Mouse (Mus musculus): ENCODE results near the gene Rsbn1l. TPM values are rescaled to one million over a fixed set of nuclear protein-coding genes. Genes with fewer than 3 reads are reported as not detected.
A peak's percentile ranks its signal among the peaks of the same experiment; 100 is the strongest.

Rsbn1l gene
- polyA plus RNA-seq, 1 experiment from 2014 or later, result 7.1 TPM

GRCm38 (mm10) chr5:20929669-20930151 lies 26.5 kb downstream of the Rsbn1l start:
- 36% methylated on average over 6 of the region's 6 CpGs for WGBS
- Histone ChIP-seq H3K4me2 (ENCODE audit: low read depth, low read length) (peak overlapping the region; percentile 45), H3K27ac (ENCODE audit: low read length) (peak overlapping the region; percentile 89)

GRCm38 (mm10) chr5:20925451-20925850 lies 30.7 kb downstream of the Rsbn1l start:
- ATAC-seq (replicated peaks; ENCODE audit: extremely low read depth, insufficient read depth, low FRiP score), result no peak
- Histone ChIP-seq H3K4me2 (ENCODE audit: low read depth, low read length) (no peak overlapping the region), H3K36me3 (ENCODE audit: control insufficient read depth, insufficient read depth) (no peaks in the 10 kb centered on the region), H3K9me3 (replicated peaks; ENCODE audit: control insufficient read depth, low read length) (no peaks in the 10 kb centered on the region), H3K4me1 (ENCODE audit: control insufficient read depth, insufficient read depth, low read length) (peaks cover 13% of the 10 kb centered on the region), H3K9ac (ENCODE audit: low read length) (no peak overlapping the region), H3K27ac (ENCODE audit: low read length) (no peak overlapping the region), H3K27me3 (ENCODE audit: control insufficient read depth, insufficient read depth, low read length) (no peaks in the 10 kb centered on the region), H3K4me3 (ENCODE audit: low read length) (no peak overlapping the region)
- WGBS, result 61% methylated on average over 3 of the region's 3 CpGs

More at GRCm38 (mm10) chr5:20929669-20930151, 26.5 kb downstream of the Rsbn1l start:
- Histone ChIP-seq H3K36me3 (ENCODE audit: control insufficient read depth, insufficient read depth) (no peaks in the 10 kb centered on the region), H3K4me1 (ENCODE audit: control insufficient read depth, insufficient read depth, low read length) (peaks cover 37% of the 10 kb centered on the region), H3K9me3 (replicated peaks; ENCODE audit: control insufficient read depth, low read length) (no peaks in the 10 kb centered on the region), H3K9ac (ENCODE audit: low read length) (no peak overlapping the region), H3K27me3 (ENCODE audit: control insufficient read depth, insufficient read depth, low read length) (no peaks in the 10 kb centered on the region), H3K4me3 (ENCODE audit: low read length) (no peak overlapping the region)
- ATAC-seq (replicated peaks; ENCODE audit: extremely low read depth, insufficient read depth, low FRiP score), result peak; percentile 42

GRCm38 (mm10) chr5:20924608-20925007 lies 31.6 kb downstream of the Rsbn1l start:
- 0 out of 2 replicates have a peak, but pooled peaks have one; percentile 49 for ATAC-seq (replicated peaks; ENCODE audit: extremely low read depth, insufficient read depth, low FRiP score)
- Histone ChIP-seq H3K9me3 (replicated peaks; ENCODE audit: control insufficient read depth, low read length) (no peaks in the 10 kb centered on the region), H3K4me1 (ENCODE audit: control insufficient read depth, insufficient read depth, low read length) (peaks cover 5% of the 10 kb centered on the region), H3K36me3 (ENCODE audit: control insufficient read depth, insufficient read depth) (0 out of 2 replicates have a peak, but pooled peaks cover 1% of the 10 kb centered on the region), H3K27me3 (ENCODE audit: control insufficient read depth, insufficient read depth, low read length) (no peaks in the 10 kb centered on the region), H3K4me2 (ENCODE audit: low read depth, low read length) (no peak overlapping the region), H3K4me3 (ENCODE audit: low read length) (no peak overlapping the region), H3K27ac (ENCODE audit: low read length) (no peak overlapping the region), H3K9ac (ENCODE audit: low read length) (no peak overlapping the region)
- 73% methylated on average over 3 of the region's 3 CpGs for WGBS

- Histone ChIP-seq H3K36me3 (ENCODE audit: control insufficient read depth, insufficient read depth) (peaks cover 6% of the 10 kb centered on the region; the same call in 1 of the 2 replicates), H3K4me2 (ENCODE audit: low read depth, low read length) (no peak overlapping the region), H3K27me3 (ENCODE audit: control insufficient read depth, insufficient read depth, low read length) (no peaks in the 10 kb centered on the region), H3K27ac (ENCODE audit: low read length) (no peak overlapping the region), H3K4me3 (ENCODE audit: low read length) (no peak overlapping the region), H3K9ac (ENCODE audit: low read length) (no peak overlapping the region), H3K4me1 (ENCODE audit: control insufficient read depth, insufficient read depth, low read length) (no peaks in the 10 kb centered on the region), H3K9me3 (replicated peaks; ENCODE audit: control insufficient read depth, low read length) (no peaks in the 10 kb centered on the region)
- ATAC-seq (replicated peaks; ENCODE audit: extremely low read depth, insufficient read depth, low FRiP score), result no peak
- 85% methylated on average over 9 of the region's 9 CpGs for WGBS
Observed at GRCm38 (mm10) chr5:20919566-20919965, 36.6 kb downstream of the Rsbn1l start.

GRCm38 (mm10) chr5:20918967-20919366 lies 37.2 kb downstream of the Rsbn1l start:
- Histone ChIP-seq H3K9ac (ENCODE audit: low read length) (no peak overlapping the region), H3K4me3 (ENCODE audit: low read length) (no peak overlapping the region), H3K4me1 (ENCODE audit: control insufficient read depth, insufficient read depth, low read length) (no peaks in the 10 kb centered on the region), H3K36me3 (ENCODE audit: control insufficient read depth, insufficient read depth) (peaks cover 6% of the 10 kb centered on the region; the same call in 1 of the 2 replicates), H3K27me3 (ENCODE audit: control insufficient read depth, insufficient read depth, low read length) (no peaks in the 10 kb centered on the region), H3K27ac (ENCODE audit: low read length) (no peak overlapping the region), H3K9me3 (replicated peaks; ENCODE audit: control insufficient read depth, low read length) (no peaks in the 10 kb centered on the region), H3K4me2 (ENCODE audit: low read depth, low read length) (no peak overlapping the region)
- ATAC-seq (replicated peaks; ENCODE audit: extremely low read depth, insufficient read depth, low FRiP score), result no peak
- 96% methylated on average over 4 of the region's 4 CpGs for WGBS

GRCm38 (mm10) chr5:20913372-20914275 lies 42.6 kb downstream of the Rsbn1l start:
- no peaks in the 10 kb centered on the region for H3K9me3 ChIP-seq (replicated peaks; ENCODE audit: control insufficient read depth, low read length)
- H3K9ac ChIP-seq (ENCODE audit: low read length), result no peak overlapping the region
- peaks cover 3% of the 10 kb centered on the region; the same call in 1 of the 2 replicates for H3K36me3 ChIP-seq (ENCODE audit: control insufficient read depth, insufficient read depth)
- peaks cover 2% of the 10 kb centered on the region; the same call in 1 of the 2 replicates for H3K4me1 ChIP-seq (ENCODE audit: control insufficient read depth, insufficient read depth, low read length)
- H3K4me2 ChIP-seq (ENCODE audit: low read depth, low read length), result no peak overlapping the region
- H3K27me3 ChIP-seq (ENCODE audit: control insufficient read depth, insufficient read depth, low read length), result no peaks in the 10 kb centered on the region
- 72% methylated on average over 11 of the region's 11 CpGs for WGBS
- no peak overlapping the region for H3K4me3 ChIP-seq (ENCODE audit: low read length)
- ATAC-seq (replicated peaks; ENCODE audit: extremely low read depth, insufficient read depth, low FRiP score), result no peak
- H3K27ac ChIP-seq (ENCODE audit: low read length), result no peak overlapping the region

- H3K9ac ChIP-seq (ENCODE audit: low read length), result no peak overlapping the region
- H3K36me3 ChIP-seq (ENCODE audit: control insufficient read depth, insufficient read depth), result peaks cover 10% of the 10 kb centered on the region
- ATAC-seq (replicated peaks; ENCODE audit: extremely low read depth, insufficient read depth, low FRiP score), result no peak
- peaks cover 2% of the 10 kb centered on the region; the same call in 1 of the 2 replicates for H3K4me1 ChIP-seq (ENCODE audit: control insufficient read depth, insufficient read depth, low read length)
- no peak overlapping the region for H3K4me3 ChIP-seq (ENCODE audit: low read length)
- no peak overlapping the region for H3K27ac ChIP-seq (ENCODE audit: low read length)
- H3K4me2 ChIP-seq (ENCODE audit: low read depth, low read length), result no peak overlapping the region
- H3K27me3 ChIP-seq (ENCODE audit: control insufficient read depth, insufficient read depth, low read length), result no peaks in the 10 kb centered on the region
- WGBS, result 81% methylated on average over 2 of the region's 2 CpGs
- H3K9me3 ChIP-seq (replicated peaks; ENCODE audit: control insufficient read depth, low read length), result no peaks in the 10 kb centered on the region
Observed at GRCm38 (mm10) chr5:20911741-20912140, 44.5 kb downstream of the Rsbn1l start.

GRCm38 (mm10) chr5:20906191-20906590 lies 50.0 kb downstream of the Rsbn1l start:
- no peak overlapping the region for H3K4me2 ChIP-seq (ENCODE audit: low read depth, low read length)
- H3K9me3 ChIP-seq (replicated peaks; ENCODE audit: control insufficient read depth, low read length), result no peaks in the 10 kb centered on the region
- H3K27ac ChIP-seq (ENCODE audit: low read length), result no peak overlapping the region
- ATAC-seq (replicated peaks; ENCODE audit: extremely low read depth, insufficient read depth, low FRiP score), result no peak
- H3K36me3 ChIP-seq (ENCODE audit: control insufficient read depth, insufficient read depth), result peaks cover 20% of the 10 kb centered on the region
- no peak overlapping the region for H3K9ac ChIP-seq (ENCODE audit: low read length)
- no peak overlapping the region for H3K4me3 ChIP-seq (ENCODE audit: low read length)
- WGBS, result 95% methylated on average over 7 of the region's 7 CpGs
- H3K27me3 ChIP-seq (ENCODE audit: control insufficient read depth, insufficient read depth, low read length), result no peaks in the 10 kb centered on the region
- peaks cover 2% of the 10 kb centered on the region; the same call in 1 of the 2 replicates for H3K4me1 ChIP-seq (ENCODE audit: control insufficient read depth, insufficient read depth, low read length)

- Histone ChIP-seq H3K4me3 (ENCODE audit: low read length) (no peak overlapping the region), H3K4me1 (ENCODE audit: control insufficient read depth, insufficient read depth, low read length) (peaks cover 2% of the 10 kb centered on the region; the same call in 1 of the 2 replicates), H3K36me3 (ENCODE audit: control insufficient read depth, insufficient read depth) (peaks cover 24% of the 10 kb centered on the region), H3K9ac (ENCODE audit: low read length) (no peak overlapping the region), H3K27ac (ENCODE audit: low read length) (no peak overlapping the region), H3K9me3 (replicated peaks; ENCODE audit: control insufficient read depth, low read length) (no peaks in the 10 kb centered on the region), H3K27me3 (ENCODE audit: control insufficient read depth, insufficient read depth, low read length) (no peaks in the 10 kb centered on the region), H3K4me2 (ENCODE audit: low read depth, low read length) (no peak overlapping the region)
- 86% methylated on average over 2 of the region's 2 CpGs for WGBS
- no peak for ATAC-seq (replicated peaks; ENCODE audit: extremely low read depth, insufficient read depth, low FRiP score)
Observed at GRCm38 (mm10) chr5:20905437-20905836, 50.8 kb downstream of the Rsbn1l start.

Measured in heart, embryonic 16.5 days (tissue).